Mouse (Mus musculus): ENCODE data around the gene Bcl2l11.

DNA sequence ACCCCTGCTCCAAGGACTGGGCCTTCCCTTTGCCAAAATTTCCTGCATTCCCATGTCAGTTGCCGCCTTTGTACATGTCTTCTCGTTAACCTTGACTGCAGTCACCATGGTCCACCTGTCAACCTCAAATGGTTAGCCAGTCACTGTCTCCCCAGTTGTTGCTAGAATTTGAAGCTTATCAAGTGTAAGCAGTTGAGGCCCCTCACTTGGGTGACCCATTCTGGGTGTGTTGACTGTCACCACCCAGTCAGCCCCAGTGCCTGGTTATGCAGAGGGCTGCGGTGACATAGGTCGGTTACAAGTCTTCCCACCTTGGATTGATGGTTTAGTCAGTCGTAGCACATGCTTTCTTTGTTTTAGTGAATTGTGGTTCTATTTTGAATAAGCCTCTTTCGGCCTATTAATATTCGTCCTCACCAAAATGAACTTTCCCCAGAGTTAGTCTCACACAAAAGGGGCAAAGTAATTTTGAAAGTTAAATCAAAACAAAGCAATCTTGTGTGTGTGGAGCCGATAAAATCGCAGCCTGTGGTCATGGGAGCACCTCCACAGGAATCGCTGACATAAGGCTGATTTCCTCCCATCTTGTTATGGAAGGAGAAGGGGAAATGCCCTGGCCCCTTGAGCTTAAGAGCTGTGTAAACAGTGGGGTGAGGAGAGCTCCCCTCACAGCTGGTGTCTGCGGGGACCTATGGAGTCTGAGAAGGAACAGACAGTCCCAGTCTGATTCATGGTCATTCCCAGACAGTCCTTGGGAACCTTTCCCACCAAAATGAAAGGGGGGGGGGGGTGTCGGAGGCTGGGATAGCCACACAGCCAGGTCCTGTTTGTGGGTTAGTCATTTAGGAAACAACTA, 30.9 kb downstream of the Bcl2l11 start:
- TF ChIP-seq CTCF (IDR thresholded peaks at IDR 0.05; ENCODE audit: borderline replicate concordance, extremely low read depth, insufficient read depth, insufficient read length), result no peak
- no peak for TF ChIP-seq POLR2A (IDR thresholded peaks at IDR 0.05; ENCODE audit: borderline replicate concordance, extremely low read depth, insufficient read depth, insufficient read length, poor library complexity, severe bottlenecking)

Measured in brain, embryonic 14.5 days (tissue).